Mouse (Mus musculus) retina, postnatal 7 days (tissue): ENCODE data around the gene Sp9.

ENCODE experiments used
- DNase-seq: peaks from one replicate; pipeline ENCODE4 v3.0.0-alpha.2; 2012; ENCODE audit warnings: low read depth, low spot score

The Sp9 gene

DNA sequence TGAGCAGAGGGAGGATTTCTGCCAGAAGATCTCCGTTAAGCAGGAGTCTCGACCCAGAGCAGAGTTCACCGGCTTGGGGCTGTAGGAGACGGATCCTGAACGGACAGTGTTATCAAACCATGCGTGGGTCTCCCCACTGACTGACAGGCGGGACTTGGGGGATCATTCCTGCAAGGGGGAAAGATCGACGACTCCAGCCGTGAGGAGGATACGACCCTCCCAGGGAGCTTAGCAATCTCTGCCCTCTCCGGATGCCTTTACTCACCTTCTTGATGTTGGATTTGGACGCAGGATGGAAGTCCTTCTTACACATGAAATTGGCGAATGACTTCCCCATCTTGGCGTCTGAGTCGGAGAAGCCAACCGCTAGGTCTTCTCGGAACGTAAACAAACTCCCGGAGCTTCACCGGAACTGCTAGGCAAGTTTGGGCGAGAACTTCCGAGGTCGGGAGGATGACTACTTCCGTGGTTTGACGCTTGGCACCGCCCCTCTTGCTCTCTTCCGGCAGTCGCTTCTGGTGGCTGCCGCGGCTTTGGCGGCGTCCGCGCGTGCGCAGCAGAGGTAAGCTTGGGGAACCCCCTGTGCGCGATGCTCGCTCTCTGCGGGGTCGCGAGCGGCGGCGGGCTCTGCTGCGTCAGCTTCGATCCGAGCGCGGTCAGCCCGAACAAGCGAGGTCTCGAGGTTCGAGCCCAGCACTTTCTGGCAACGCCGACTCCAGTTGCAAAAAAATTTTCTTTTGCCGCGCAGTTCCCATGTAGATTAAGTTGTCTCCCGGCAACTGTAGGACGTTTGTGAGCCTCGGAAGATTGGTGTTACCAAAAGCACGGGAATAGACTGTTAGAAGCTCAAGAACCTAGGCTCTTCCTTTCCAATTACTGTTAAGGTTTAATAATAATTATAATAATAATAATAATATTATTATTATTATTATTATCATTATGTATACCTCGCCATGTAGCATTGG is 40.7 kb downstream of the Sp9 start, which contains the start of the genes Scrn3 and Cir1:
Gene Scrn3, plus strand, starts transcription at position 450 of the 965 bp plus-strand sequence.
Gene Cir1, minus strand, starts transcription at position 550 of the 965 bp plus-strand sequence.
- DNase-seq: peak; percentile 94

- no peak for DNase-seq
These were observed 41.4 kb downstream of the Sp9 start for GRCm38 (mm10) chr2:73313117-73313501.

GRCm38 (mm10) chr2:73314311-73314710 is 42.6 kb downstream of the Sp9 start:
- DNase-seq: no peak

DNA sequence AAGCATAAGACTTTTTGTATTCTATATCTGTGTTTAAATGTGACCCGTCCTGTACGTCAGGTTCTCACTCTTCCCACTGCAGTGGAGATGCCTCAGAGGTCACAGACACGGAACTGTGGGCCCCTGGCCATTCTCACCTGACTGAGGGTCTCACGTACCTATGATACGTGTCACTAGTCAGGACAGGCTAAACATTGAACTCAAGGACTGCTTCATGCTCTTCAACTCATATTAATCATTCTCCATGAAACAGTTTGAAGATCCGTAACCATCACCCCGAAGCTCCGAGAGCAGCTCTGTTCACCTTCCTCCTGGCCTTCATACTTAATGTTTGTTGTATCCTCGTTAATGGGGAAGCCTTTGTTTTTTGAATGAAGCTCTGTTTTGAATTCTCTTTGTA is 45.7 kb downstream of the Sp9 start:
- DNase-seq: no peak

DNA sequence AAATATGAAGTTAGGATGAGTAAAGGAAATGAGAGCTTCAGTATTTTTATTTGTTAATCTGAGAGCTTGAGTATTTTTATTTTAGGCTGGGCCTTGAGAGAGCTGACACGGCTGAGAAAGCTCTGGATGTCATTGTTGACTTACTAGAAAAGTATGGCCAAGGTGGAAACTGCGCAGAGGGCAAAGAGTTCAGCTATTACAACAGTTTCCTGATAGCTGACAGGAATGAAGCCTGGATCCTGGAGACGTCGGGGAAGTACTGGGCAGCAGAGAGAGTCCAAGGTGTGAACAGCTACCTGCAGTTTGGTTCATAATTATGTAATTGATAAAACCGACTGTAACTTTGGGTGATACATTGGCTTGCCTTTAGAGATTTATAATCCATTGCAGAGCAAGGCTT is 47.5 kb downstream of the Sp9 start:
- no peak for DNase-seq

DNA sequence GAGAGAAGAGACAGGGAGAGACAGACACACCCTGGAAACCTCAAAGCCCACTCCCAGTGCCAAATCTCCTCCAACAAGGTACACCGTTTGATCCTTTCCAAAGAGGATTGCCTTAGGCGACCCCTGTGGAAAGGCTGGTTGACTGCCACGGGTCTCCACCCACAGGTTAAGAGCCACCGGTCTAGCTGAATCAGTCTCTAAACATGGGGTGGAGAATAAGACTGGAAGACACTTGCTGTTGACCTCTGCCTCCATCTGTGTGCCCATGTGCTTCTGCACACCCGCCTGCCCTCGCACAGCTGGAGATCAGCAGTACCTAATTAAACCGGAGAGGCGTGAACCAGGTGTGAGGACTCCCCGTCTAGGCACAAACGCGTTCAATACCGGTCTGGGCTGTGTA is 51.3 kb downstream of the Sp9 start:
- no peak for DNase-seq

GRCm38 (mm10) chr2:73325871-73326270 is 54.1 kb downstream of the Sp9 start:
- no peak for DNase-seq
